Mouse (Mus musculus): ENCODE data around the gene Fam209.

DNA sequence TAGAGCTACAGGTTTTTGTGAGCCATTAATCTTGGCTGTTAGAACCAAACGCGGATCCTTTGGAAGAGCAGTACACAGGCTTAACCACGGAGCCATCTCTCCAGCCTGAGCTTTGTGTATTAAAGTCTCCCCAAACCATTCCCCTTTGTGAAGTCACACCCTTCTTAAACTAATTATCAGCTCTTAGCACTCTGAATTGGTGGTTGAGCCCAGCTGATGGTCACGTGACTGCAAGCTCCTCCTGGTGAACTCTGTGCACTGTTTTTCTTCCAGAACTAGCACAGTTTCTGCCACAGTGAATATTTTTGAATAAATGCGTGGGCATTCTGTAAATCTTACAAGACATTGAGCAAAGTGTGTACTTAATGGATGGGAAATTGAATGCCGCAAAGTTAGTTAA, 31.1 kb upstream of the Fam209 start:
- TF ChIP-seq CTCF (conservative IDR thresholded peaks at IDR 0.05; ENCODE audit: low read length), result no peak
- no peak for TF ChIP-seq NANOG (IDR thresholded peaks at IDR 0.05; ENCODE audit: borderline replicate concordance, low read length)
